Mouse (Mus musculus) gonadal fat pad, adult 2 months (tissue): ENCODE data around the gene Zic5. TPM values are rescaled to one million over a fixed set of nuclear protein-coding genes. Genes with fewer than 3 reads are reported as not detected.

ENCODE experiments used
- DNase-seq: peaks from one replicate; pipeline ENCODE4 v3.0.0-alpha.2; 2012; ENCODE audit warnings: low read depth
- polyA plus RNA-seq: library from polyadenylated mRNA; depleted of rRNA; stranded (reverse); fragments of >200 nt; gene quantifications from 2 replicates; pipeline ENCODE4 v1.2.3, GENCODE M21; 2012; rRNA removed

Zic5 gene
- polyA plus RNA-seq, 1 experiment, result not detected

- DNase-seq, result no peak
Observed at GRCm38 (mm10) chr14:122427654-122428053, 37.8 kb downstream of the Zic5 start.

GRCm38 (mm10) chr14:122427204-122427560, 38.3 kb downstream of the Zic5 start:
- DNase-seq, result no peak

GRCm38 (mm10) chr14:122426529-122427203, 38.8 kb downstream of the Zic5 start:
- DNase-seq, result no peak

- DNase-seq, result no peak
Observed at GRCm38 (mm10) chr14:122424441-122424840, 41.0 kb downstream of the Zic5 start.

- DNase-seq, result no peak
Observed at GRCm38 (mm10) chr14:122416166-122416771, 49.2 kb downstream of the Zic5 start.

- no peak for DNase-seq
Observed at GRCm38 (mm10) chr14:122414786-122415185, 50.7 kb downstream of the Zic5 start.

GRCm38 (mm10) chr14:122413542-122413928, 51.9 kb downstream of the Zic5 start:
- DNase-seq, result no peak

- no peak for DNase-seq
Observed at GRCm38 (mm10) chr14:122412841-122413541, 52.5 kb downstream of the Zic5 start.

Other genes with a start within 250 kb of the Zic5 start
- gene Gm5089, start 14.6 kb downstream of the Zic5 start, polyA plus RNA-seq, result 0.08 TPM in 1 of 2 replicates, not detected in the other
- 0.04 TPM in 1 of 2 replicates, not detected in the other for gene Zic2, start 9.8 kb upstream of the Zic5 start, polyA plus RNA-seq
- not detected in 2 replicates for gene Gm10837, start 24.9 kb upstream of the Zic5 start, polyA plus RNA-seq
- gene Pcca, start 68.6 kb upstream of the Zic5 start, polyA plus RNA-seq, result 33.4 and 33.6 TPM in 2 replicates